Mouse (Mus musculus): Measurements from ENCODE around the gene Rfx1. TPM values are rescaled to one million over a fixed set of nuclear protein-coding genes. Genes with fewer than 3 reads are reported as not detected.

The Rfx1 gene
- polyA plus RNA-seq, 2 experiments from 2014 or later: 10.9 to 14.0 TPM

DNA sequence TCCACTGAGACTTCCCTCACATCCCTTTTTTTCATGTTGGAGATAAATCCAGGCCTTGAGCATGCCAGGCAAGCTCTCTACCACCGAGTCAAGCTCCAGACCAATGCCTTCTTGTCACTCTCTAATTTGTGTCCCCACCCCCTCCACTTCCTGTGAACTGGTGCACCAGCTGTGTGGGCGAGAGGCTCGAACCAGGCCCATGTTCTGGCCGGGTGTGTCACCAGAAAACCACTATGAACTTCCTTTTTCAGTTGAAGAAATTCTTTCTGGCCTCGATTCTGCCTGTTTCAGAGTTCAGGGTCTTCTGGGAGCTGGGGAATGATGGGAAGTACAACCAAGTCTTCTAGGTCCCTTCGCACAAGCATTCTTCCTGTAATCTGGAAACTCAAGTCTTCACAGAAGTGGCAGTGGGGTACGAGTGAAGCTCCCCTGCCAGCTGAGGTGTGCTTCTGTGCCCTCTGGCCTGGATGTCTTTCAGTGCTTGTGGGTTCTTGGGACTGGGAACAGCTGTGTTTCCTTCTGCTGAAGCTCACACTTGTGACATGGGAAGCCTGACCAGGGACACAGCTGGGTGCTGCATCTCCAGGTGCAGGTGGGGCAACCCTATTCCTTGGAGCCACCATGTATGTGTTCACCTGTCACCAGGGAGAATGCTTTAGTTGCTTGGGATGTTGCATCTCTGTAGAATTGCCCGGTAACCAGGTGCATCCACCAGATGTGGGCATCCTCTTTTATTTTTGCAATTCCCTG is 2.6 kb upstream of the Rfx1 start:
- peak; percentile 26 for ATAC-seq

DNA sequence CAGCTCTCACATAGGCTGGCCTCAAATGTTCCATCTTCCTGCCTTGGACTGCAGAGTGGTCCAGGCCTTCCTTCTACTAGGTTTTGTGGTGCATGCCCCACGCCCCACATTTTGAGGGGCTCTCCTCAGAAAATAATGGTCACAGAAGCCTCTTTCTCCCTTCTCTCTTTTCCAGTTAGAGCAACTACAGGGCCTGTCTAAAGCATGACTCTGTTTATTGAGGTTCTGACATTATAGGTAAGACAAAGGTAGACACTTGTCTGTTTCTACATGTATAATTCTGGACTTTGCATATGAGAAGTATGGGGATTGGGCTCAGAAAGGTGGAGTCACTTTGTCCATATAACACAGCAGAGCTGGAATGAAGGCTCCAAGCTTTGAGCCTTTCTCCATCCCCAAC is 1.6 kb upstream of the Rfx1 start, which contains the start of gene Gm10643:
Gm10643 (minus strand) TSS at position 101 of the 400 bp plus-strand sequence.
- no peak for ATAC-seq

DNA sequence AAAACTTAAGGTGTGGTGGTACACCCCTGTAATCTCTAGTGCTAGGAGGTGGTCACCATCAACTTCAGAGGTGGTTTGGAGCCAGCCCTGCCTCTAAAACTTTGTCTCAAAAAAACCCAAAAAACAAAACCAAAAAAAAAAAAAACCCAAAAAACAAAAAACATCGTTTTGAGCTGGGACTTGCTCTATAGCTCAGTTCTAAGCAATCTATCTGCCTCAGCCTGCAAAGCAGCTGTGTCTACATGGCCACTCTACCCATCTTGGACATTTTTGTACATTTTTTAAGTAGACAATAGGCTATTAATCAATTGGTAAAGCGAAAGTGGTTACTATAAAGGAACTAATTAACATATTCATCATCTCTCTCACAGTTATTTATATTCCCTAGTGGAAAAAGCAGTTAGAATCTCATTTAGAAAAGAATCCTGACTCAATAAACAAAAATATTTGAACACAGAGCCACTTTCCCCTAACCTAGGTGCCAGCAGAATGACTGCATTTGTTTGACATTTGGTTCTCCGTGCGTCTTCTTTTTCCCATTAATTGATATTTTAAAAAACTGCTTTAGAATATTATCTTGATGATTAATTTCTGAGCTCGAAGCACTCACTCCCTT is 1.1 kb upstream of the Rfx1 start:
- no peak for ATAC-seq

DNA sequence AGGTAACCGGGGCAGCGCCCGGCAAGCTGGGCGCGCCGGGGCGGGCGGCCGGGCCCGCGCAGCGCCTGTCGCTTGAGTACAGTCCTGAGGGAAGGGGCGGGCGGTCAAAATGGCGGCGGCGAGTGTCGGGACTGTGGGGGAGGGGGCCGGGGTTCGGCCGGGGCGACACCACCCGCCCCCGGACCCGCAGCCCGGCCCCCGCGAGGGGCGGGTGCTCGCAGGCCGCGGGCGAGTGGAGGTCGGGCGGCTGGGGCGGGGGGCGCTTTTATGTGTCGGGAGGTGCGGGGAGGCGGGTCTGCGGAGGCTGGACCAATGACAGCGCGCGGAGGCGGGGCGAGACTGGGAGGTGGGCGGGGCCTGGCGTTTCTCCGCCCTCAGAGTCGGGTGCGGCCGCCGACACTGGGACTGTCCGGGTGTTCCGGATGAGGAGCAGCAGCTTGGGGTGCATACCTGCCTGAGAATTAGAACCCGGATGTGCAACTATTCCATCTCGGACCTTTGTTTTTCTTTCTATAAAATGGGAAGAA is 476 bp downstream of the Rfx1 start:
- peak; percentile 46 for ATAC-seq

- ATAC-seq: no peak
These were observed 1.3 kb downstream of the Rfx1 start for GRCm38 (mm10) chr8:84067911-84068310.

- no peak for ATAC-seq
These were observed 1.8 kb downstream of the Rfx1 start for GRCm38 (mm10) chr8:84068316-84069035.

DNA sequence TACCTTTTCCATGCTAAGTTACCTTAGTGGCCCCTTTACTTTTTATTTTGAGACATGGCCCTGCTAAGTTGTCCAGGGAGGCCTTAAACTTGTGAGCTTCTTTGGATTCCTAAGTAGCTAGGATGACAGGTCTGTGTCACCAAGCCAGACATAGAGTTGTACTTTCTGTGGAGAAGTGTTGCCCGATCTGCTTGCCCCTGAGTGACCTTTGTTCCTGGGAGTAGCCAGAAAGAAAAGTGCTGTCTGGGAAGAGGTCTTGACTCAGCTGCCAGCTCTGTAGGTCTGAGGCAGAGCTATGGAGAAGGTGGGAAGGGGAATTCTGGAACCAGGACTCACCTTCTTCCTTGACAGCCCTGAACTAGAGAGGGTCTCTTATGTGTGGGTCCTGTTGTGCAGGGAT is 2.5 kb downstream of the Rfx1 start:
- ATAC-seq: no peak

- no peak for ATAC-seq
These were observed 3.1 kb downstream of the Rfx1 start for GRCm38 (mm10) chr8:84069750-84070149.

GRCm38 (mm10) chr8:84070241-84070640 is 3.6 kb downstream of the Rfx1 start:
- ATAC-seq: no peak

- ATAC-seq: no peak
These were observed 4.0 kb downstream of the Rfx1 start for GRCm38 (mm10) chr8:84070667-84071066.

GRCm38 (mm10) chr8:84071921-84072320 is 5.3 kb downstream of the Rfx1 start:
- no peak for ATAC-seq

DNA sequence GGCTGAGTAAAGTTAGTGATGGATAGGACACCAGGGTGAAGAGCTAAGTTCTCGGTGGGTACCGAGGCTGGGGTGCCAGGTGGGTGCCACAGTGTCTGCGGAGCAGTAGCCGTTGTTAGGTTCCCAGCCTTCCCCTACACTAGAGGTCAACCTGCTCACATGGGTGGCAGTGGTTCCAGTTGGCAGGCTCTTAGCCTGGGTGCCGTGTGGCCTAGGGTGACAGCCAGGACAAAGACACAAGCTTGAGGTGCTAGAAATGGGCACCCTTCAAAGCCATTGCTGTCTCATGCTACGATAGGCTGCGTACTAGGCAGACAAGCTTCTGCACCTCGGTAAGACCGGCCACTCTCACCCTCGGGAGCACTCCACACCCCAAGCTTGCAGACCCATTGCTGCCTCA is 5.7 kb downstream of the Rfx1 start:
- ATAC-seq: no peak

- peak; percentile 90 for ATAC-seq
These were observed 6.8 kb downstream of the Rfx1 start for GRCm38 (mm10) chr8:84073230-84073976.

GRCm38 (mm10) chr8:84076412-84076811 is 9.8 kb downstream of the Rfx1 start:
- ATAC-seq: no peak

DNA sequence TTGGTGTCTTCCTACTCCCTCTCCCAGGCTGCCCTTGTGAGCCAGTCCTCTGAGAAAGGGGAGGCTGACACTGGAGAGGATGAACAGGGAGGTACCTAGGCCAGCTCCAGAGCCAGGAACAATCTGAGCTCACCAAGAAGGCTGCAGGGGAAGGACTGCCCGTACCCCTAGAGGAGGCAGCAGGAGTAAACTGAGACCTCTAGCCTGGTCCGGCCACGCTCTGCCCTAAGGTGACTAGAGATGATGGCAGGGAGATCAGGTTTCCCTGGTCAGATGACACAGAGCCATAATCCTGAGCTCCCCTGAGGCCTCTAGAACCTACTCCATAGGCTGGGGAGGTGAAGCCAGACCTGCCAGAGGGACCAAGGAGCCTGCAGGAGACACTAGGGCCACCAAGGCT is 10.2 kb downstream of the Rfx1 start:
- ATAC-seq: no peak

DNA sequence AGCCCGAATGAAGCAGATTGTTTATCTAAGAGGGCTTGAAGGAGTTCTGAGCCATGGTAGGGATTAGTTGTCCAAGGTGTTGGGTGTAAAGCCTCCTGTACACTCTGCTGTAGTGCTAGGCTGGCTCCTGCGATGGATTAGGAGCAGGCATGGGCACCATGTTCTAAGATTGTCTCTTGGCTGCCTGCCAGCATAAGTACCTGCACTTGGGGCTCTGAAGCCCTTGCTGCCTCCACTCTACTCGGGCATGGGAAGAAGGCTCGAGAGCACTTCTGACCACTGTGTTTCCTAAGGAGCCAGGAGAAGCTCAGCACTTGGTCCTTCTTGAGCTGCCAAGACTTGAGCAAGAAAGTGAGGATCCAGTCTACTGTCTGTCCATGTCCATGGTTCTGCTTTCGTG is 12.6 kb downstream of the Rfx1 start:
- ATAC-seq: no peak

DNA sequence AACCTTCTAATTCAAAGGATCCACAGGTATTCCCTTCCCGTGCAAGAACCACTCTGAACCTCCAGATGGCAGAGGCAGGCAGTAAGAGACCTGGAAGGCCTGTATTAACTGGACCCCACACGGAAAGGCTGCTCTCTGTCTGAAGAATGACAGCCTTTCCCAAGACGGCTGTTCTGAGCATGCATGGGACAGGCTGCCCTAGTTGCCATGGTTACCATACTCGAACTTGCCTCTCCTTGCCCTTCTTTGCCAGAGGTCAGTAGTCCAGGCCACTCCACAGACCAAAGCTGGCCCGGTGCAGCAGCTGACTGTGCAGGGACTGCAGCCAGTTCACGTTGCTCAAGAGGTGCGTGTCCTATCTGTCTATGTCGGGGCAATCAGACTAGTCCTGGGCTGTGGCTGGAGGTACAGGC is 17.2 kb downstream of the Rfx1 start:
- ATAC-seq: no peak

GRCm38 (mm10) chr8:84084341-84085115 is 17.9 kb downstream of the Rfx1 start:
- no peak for ATAC-seq

DNA sequence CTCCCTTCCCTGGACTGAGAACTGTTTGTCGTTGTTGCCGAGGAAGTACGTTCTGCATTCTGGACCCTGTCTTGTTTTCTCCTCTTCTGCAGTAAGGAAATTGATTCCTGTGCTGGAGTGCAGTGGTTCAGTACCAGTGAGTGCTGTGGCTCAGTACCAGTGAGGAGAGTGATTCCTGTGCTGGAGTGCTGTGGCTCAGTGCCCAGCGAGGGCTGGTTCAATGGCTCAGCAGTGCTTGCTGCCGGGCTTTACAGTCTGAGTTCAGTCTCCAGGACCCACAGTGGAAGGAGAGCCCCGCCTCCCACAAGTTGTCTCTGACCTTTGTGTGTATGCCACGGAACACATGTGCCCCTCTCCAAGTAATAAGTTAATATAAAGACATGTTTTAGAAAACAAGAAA is 20.5 kb downstream of the Rfx1 start:
- no peak for ATAC-seq

DNA sequence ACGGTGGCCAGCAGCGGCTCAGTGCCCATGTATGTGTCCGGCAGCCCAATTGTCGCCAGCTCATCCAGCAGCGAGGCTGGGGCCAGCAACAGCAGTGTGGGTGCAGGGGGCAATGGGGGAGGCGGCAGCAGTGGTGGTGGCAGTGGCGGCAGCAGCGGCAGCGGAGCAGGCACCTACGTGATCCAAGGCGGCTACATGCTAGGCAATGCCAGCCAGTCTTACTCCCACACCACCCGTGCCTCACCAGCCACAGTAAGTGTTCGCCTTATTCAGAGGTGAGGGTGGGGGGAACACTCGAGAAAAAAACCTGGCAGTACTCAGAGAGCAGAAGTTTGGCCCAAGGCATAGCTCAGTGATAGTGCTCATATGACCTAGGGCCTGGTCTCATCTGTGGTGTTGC is 21.2 kb downstream of the Rfx1 start:
- ATAC-seq: no peak

- ATAC-seq: no peak
These were observed 22.6 kb downstream of the Rfx1 start for GRCm38 (mm10) chr8:84089277-84089676.

GRCm38 (mm10) chr8:84090585-84090984 is 24.0 kb downstream of the Rfx1 start:
- no peak for ATAC-seq

Data from CD4-positive, CD25-positive, alpha-beta regulatory T cell, adult 4 months (primary cell).